Mouse (Mus musculus): ENCODE data around the gene Ccdc152.

Gene Ccdc152

DNA sequence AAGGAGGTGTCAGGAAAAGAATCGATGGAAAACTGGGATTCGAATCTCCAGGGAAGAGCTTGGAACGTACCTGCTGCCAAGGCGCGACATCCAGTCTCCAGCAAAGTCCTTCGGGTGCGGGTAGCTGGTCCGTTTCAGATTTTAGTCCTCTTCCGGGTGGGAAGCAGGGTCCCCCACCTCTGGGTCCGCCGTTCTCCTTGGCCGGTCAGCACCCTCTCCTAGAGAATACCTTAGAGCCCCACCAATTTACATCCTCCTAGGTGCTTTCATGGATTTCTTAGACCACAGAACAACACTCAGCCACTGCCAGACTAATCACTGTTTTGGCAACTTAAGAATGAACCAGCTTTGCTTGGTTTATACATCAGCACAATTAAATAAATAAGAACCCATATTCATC lies at the start of gene Ccdc152:
Ccdc152 (minus strand) TSS at position 101 of the 400 bp plus-strand sequence.
- DNase-seq (ENCODE audit: low spot score): no peak

DNA sequence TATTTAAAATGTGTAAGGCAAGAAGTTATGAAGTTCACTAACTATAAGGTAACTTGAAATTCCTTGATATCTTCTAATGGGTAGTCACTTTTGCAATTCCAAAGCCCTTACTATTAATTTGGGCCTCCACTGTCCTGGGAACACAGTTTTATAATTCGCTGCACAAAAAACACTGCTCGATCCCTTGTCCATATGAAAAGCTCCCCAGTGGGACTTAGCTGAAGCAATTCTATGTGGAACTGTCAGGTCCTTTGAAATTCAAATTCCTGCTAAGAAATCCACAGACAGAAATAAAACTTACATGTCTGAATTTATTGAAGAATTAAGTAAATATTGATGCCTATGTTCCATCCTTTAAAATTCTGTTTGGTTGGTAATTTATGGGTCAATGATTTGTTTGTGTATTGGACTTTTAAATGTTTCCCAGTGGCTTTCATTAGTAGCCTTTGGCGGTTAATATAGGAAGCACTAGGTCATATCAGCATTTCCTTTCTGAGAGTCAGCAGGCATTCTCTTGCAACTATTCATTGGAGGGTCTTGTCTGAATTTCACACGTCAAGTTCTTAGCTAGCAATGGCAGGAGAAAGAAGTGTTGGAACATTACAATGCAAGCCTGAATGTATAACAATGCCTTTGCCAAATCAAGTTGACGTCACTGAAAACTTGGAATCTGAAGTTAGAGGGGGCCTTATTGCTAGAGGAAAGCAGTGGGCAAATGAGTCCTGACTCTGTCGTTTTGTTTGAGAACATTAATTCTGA lies 46.2 kb upstream of the Ccdc152 start:
- no peak for DNase-seq (ENCODE audit: low spot score)

DNA sequence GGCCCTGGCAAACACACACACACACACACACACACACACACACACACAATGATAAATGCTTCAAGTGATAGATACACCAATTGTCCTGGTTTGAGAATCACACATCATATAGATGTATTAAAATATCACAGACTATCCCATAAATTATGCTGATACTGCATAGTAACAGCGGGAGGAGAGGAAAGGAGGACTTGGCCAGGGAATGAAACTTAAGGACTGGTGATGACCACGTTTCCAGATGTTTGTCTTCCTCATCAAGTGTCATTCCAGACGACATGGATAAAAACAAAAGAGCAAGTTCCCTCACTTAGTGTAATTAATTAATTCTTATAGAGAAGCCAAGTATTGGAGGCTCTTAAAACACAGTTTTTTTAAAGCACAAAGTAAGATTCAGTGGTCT lies 43.4 kb upstream of the Ccdc152 start:
- DNase-seq (ENCODE audit: low spot score): no peak

DNA sequence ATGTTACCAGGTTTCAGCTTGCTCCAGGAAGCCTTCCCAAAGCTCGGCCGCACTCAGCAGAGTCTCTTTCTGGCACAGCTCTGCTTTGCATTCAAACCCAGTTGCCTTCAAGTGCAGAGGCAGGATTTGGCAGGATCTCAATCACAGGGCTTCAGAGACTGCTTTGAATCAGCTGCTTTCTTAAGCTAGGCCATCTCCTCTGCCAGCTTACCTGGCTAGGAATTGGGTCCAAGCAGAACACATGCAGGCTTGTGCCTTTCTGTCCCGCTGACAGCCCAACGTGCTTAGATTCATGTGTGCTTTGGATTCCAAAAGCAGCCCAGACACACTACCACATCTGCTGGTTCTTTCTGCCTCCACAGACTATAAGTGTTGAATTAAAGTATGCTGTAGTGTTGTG lies 41.2 kb upstream of the Ccdc152 start:
- no peak for DNase-seq (ENCODE audit: low spot score)

DNA sequence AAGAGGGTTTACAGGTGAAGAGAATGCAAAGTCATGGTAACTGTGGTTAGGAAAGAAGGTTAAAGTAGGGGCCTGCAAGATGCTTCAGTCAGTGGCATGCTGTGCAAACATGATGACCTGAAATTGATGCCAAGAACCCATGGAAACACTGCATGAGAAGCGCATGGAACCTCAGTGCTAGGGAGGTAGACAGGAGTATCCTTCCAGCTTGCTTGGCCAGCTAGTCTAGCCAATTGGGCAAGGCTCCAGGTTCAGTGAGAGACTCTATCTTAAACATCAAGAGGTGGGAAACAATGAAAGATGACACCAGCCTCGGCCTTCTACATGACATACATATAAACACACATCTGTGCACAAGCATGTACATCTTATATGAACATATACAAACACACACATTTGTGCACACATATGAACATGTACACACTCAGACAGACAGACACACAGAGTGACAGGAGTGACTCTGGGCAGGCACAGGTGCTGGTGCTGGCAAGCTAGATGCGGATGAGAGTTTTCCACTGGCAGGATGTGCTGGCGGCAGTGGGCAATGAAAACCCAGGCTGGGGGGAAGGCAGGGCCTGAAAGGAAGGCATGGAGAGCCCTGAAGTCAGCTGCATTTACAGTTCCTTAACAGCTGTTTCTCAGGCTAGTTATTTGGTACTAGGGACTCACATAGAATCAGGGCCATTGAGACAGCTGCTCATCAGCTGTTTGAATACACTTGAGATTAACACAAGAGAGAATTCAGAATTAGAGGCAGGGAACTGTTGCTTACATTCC lies 38.7 kb upstream of the Ccdc152 start:
- no peak for DNase-seq (ENCODE audit: low spot score)

DNA sequence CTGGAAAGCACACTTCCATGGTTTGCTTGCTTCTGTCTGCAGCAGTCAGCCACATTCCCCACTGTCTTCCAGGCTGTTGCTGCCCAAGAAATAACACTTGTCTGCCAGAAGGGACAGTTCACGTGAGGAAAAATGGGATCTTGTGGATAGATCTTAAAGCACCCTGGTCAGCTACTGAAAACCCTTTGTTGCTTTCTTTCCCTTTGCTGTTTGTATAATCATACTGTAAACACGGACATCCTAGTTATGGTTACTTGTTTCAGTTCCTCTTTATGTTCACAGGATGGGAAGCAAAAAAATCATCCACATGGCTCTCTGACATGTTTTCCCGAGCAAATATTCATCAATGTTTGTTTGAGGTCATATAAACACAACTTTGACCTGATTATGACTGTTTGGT lies 36.5 kb upstream of the Ccdc152 start:
- no peak for DNase-seq (ENCODE audit: low spot score)

DNA sequence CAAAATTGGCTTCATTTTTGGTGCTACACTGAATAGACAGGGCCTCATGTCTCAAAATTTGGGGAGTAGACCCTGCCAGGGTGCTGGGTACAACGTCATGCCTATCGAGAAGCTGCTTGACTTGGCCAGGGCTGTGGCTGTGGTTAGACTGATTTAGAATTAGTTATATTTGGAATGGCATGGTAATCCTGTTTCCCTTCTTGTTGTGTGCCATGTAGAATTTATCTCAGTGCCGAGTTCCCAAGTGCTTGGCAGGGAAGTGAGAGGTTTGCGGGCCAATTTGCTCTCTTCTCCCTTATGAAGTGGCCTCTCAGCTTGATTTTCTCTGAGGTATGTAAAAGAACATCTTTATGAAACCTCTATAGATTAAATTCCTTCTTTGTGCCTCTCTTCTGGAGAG lies 29.2 kb upstream of the Ccdc152 start:
- no peak for DNase-seq (ENCODE audit: low spot score)

DNA sequence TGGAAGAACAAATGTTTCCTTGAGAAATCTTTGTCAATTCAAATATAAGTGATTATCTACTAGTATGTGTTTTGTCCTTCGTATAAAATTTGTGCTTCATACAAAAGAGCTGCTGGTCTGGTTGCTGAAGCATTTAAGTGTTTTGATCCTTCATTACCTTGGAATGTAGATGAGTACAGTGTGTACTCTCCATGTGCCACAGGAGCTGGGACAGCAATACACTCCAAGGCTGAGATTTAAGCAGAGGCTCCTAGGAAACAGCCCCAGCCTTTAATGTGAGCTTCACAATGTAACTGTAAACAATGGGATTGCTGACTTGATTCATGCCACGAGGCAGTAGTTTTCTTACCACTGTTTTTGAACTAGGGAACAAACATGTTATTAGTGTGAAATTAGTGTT lies 28.5 kb upstream of the Ccdc152 start:
- DNase-seq (ENCODE audit: low spot score): no peak

DNA sequence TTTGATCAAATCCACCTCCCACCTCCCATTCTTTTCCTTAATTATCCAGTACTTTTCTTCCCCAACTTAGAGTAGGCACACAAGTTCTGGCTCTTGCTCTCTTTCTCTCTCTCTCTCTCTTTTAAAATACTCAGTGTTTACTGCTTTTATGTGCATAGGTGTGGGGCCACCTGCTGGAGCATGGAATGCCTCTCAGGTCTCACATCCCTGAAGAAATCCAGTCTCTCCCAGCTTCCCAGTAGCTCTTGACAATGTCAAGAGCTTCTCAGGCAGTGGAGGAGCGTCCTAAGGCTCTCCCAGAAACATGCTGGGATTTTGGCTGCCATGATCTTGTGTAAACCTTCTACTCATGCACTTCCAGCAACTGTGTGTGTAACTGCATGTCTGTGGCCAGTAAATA lies 27.0 kb upstream of the Ccdc152 start:
- no peak for DNase-seq (ENCODE audit: low spot score)

DNA sequence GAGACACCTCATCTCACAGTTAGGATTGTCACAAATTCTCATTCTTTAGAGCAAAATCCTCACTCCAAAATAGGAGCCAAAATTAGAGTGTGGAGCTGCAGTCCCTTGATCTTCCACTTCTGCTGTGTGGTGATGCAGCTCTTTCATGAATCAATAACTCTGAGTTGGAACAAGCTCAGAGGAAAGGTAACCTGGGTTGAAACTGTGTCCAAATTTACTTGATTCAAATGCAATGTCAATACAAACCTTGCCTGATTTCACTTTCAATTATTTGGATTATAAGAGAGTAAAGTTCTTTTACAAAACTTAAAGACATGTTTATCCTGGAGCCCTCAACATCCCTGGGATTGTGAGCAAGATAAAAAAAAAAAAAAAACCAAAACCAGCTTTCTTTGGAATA lies 19.7 kb upstream of the Ccdc152 start:
- DNase-seq (ENCODE audit: low spot score): no peak

DNA sequence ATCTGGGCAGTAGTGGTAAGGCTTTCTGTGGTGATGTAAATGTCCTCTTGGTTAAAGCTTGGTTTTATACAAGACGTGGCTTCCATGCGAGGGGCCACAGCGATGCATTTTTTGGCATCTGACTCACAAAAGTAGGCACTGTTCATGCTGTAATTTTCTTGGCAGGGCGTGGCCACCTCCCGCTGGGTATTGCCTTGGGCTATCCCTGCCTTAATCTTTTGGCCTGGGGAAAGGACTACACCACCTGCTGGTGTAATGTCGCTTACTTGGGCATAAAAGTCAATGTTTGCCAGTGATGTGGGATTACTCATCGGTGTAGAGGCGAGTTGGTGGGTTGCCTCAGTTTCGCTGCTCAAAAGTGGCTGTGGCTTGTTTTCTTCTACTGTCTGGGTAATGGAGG lies 16.6 kb upstream of the Ccdc152 start:
- no peak for DNase-seq (ENCODE audit: low spot score)

DNA sequence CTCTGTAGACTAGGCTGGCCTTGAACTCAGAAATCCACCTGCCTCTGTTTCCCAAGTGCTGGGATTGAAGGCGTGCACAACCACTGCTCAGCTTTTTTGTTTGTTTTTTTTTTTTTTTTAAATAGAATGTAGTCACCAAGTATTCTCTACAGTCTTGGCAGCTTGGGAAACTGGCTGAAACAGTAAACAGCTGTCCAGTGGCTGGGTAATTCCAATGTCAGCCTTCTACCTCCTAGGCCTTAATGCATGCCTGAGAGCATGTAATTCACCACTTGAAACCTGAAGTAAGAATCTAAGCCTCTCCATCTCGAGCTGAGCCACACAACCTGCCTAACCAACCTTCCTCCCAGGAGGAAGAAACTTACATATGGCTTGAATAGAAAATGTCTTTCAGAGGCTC lies 13.3 kb upstream of the Ccdc152 start:
- no peak for DNase-seq (ENCODE audit: low spot score)

DNA sequence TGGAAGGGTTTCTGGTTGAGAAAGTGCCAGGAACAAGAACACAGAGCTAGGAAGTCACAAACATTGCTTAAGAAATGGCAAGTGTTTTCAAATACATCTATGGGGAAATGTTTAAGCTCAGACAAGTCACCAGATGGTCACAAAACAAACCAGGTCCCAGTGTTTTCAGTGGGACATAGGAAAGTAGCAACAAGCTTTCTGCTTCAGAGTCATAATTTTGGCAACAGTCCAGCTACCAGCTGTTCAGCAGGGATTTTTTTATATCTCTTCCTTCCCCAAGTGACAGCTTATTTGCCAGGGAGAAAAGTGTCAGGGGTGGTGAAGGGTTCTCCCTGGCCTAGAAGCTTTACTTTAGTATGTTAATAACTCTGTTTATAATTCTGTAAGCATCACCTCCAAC lies 9.6 kb upstream of the Ccdc152 start:
- no peak for DNase-seq (ENCODE audit: low spot score)

DNA sequence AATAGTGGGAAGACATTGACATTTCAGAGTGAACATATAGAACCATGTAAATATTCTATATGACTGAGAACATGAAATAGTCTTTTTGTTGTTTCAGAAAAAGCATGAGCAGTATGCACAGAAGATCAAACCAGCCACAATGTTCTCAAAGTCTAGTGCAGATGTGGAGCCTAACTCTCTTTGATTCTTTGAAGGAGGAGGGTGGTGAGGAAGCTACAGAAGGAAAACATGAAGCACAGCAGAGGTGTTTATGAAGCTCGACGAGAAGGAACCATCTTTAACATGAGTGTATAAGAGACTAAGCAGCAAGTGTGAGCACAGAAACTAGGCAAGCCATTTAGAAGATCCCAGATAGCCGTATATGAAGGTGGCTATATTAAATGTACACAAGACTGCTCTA lies 6.5 kb upstream of the Ccdc152 start:
- DNase-seq (ENCODE audit: low spot score): no peak

DNA sequence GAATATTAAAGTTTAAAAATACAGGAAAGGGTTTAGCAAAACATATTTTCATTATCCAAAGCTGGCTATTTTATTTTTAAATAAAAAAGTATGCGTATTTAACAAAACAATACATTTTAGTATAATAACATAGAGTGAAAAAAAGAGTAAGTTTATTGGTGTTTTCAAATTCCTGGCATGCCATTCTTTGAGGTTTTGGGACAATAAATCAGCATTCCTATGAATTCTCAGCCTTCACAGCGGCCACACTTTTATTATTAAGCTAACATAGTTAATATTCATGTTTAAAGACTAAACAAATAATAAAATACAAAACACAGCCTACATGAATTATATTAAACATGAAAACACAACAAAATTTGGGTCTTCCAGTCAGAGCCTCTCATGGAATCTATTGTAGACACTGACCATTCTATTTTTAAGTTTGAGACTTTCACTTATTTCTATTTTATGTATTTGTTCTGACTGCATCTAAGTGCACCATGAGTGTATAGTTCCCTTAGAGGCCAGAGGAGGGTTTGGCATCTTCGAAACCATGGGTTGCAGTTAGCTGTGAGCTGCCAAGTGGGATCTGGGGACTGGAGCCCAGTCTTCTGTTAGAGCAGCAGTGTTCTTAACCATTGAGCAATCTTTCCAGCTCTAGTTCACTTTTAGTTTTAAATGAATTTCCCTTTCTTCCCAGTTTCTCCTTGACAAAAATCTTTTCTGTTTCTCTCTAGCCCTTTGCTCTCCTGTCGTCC lies 2.8 kb downstream of the Ccdc152 start:
- no peak for DNase-seq (ENCODE audit: low spot score)

DNA sequence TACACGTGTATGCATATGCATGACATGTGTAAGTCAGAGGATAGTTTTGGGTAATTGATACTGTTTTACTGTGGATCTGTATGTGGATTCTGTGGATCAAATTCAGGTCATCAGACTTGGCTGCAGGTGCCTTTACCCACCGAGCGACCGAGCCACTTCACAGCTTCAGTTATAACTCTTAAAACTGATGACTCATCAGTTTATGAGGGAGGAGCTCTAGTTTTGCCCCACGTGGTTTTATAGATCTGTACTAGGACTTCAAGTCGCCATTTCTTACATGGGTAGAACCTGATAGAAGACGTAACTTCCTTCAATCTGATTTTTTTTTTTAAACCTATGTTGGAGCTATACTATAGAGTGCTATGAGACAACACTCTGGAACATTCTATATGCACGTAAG lies 5.7 kb downstream of the Ccdc152 start:
- no peak for DNase-seq (ENCODE audit: low spot score)

DNA sequence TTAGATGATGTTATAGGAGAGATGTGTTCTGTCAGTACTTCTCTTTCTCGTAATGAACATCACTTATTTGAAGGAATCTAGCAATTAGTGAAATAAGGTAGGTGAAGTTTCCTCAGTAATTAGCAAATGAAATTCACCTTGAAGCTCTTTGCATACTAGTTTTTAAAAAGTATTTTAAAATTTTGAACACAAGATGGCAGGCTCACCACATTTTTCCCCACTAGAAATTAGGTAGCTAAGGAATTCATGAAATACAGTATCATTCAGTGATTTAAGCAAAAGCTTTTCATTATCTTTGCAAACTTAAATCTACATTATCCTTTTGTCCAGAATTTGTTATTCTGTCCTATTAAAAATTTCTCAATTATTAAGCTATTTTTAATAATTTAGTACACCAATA lies 7.3 kb downstream of the Ccdc152 start:
- no peak for DNase-seq (ENCODE audit: low spot score)

DNA sequence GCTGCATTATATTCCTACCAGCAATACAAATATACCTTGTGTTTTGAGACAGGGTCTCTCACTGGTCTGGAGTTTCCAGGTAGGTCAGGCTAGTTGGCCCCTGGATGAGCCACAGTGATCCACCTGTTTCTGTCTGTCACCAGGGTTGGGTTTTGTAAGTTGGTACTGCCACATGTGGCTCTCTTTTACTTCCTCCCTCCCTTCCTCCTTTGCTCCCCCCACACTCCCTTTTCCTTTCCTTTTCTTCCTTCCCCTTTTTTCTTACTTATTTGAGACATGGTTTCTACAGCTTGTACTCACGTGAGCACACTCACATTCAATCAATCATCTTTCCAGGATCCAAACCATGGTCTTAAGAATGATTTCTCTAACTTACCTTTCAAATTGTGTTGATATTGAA lies 9.8 kb downstream of the Ccdc152 start:
- DNase-seq (ENCODE audit: low spot score): no peak

DNA sequence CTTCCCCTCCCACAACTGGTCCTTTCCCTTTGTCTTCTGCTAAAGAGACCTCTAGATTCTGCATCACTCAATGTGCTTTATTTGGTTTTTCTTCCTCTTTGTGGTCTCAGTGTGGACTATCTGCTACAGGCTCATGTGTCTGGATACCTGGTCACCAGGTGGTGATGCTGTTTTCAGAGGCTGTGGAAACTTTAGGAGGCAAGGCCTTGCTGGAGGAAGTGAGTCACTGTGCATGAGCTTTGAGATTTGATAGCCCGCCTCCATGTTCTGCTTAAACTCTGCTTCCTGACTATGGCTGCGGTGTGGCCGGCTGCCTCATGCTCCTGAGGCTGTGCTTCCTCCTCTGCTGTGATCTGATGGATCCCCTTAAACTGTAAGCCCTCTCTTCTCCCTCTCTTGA lies 12.9 kb downstream of the Ccdc152 start:
- no peak for DNase-seq (ENCODE audit: low spot score)

DNA sequence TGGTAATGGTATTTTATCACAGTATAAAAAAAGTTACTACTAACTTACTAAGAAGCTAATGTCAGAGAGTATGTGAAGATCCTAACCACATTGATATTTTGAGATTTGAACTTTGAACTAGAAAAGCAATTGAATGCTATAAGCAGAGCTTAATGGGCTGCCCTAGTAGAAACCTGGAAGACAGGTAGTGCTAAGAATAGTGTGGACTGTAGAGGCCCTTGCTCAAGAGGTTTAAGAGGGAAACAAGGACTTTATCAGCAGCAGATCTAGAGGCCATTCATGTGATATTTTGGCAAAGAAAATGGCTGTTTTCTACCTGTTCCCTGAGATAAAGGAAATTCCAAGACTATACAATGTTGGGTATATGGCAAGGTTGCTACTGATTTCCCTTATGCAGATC lies 17.3 kb downstream of the Ccdc152 start:
- no peak for DNase-seq (ENCODE audit: low spot score)

DNA sequence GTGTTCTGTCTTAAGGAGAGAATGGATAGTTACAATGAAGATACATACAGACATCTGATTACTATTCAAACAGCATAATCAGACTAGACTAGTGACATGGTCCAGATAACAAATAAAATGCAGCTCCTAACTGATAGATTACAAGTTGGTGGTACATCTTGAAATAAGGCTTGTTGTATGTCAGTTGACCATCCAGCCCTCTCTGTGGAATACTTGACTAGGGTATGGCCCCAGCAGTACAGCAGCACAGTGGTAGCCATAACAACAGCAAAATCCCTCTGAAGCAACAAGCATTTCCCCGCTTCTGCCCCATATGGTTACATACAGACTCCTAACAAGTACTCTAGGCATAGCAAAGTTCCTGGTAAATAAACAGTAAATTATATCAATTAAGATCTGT lies 21.6 kb downstream of the Ccdc152 start:
- DNase-seq (ENCODE audit: low spot score): no peak

DNA sequence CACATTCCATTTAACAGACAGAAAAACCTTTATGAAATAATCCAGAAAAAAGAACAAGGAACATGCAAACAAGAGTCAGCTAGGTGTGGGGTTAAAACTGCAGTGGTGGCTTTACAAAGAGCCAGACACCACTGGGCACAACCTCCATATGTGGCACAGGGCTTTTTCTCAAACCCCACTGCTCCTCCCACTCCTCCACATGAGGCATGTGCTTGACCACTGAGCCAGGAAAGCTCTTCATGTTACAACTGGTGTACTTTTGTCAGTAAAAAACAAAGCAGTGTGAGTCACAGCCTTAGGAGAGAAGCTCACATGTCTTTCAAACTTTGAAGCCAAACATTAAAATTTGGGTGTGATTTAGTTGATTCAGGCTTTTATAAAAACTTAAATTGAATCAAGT lies 22.1 kb downstream of the Ccdc152 start:
- no peak for DNase-seq (ENCODE audit: low spot score)

DNA sequence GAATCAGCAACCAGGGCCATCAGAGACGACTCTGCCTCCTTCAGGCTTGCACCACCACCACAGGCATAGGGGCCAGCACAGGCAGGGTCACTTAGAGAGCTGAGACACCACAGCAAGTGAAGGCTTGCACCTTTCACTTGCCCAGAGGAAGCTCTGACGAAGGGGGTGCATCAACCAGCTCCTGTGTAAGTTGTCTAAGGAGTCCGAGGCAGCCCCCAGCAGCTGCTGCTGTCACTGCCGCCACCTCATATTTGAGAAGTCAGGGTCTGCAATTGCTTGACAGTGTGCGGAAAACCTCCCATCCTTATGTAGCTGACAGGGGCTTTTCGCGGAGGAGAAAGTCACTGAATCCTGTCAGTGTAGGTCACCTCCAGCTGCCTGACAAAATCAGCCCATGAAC lies 24.1 kb downstream of the Ccdc152 start:
- no peak for DNase-seq (ENCODE audit: low spot score)

Data from ovary, adult 18-20 months (tissue).